Mouse (Mus musculus): ENCODE results near the gene Gm12830. TPM values are rescaled to one million over a fixed set of nuclear protein-coding genes. Genes with fewer than 3 reads are reported as not detected.
A peak's percentile ranks its signal among the peaks of the same experiment; 100 is the strongest.

Gene Gm12830
- not detected for total RNA-seq (2021)

- peak; percentile 26 to 34 for DNase-seq (ENCODE audit: low spot score in 2 of 2)
- intact Hi-C loops (cut with DNase I): no loop called here
These were observed at the start of gene Gm12830 for GRCm38 (mm10) chr4:114821567-114822192. Gm12830 (plus strand) TSS chr4:114821722.

GRCm38 (mm10) chr4:114773316-114773715 lies 48.2 kb upstream of the Gm12830 start:
- DNase-seq (ENCODE audit: low spot score in 2 of 2): no peak
- intact Hi-C loops (cut with DNase I): no loop called here

DNA sequence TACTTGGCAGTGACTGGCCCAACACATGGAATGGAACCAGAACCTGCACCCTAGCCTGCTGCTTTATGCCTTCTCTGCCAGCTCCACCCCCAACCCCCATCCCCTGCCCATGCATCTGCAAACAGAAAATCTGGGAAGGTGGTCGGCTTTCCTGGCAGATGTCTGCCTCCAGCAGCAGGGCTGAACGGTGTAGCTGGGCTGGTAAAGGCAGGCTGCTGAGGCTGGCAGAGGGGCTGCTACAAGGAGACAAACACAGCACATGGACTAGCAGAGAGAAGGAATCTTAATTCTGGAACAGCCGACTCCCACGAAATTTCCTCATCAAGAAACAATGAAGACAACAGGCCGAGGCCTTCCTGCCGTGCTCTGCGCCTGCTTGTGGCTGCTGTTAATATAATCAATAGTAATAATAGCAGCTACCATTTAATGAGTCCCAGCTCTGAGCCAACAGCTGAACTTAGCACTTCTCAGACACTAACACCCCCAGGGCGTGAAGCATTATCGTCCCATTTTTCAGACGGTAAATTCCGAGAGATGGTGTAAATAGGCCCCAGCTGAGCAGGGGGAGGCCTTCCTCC lies 43.8 kb upstream of the Gm12830 start:
- intact Hi-C loops (cut with DNase I): no loop called here

DNA sequence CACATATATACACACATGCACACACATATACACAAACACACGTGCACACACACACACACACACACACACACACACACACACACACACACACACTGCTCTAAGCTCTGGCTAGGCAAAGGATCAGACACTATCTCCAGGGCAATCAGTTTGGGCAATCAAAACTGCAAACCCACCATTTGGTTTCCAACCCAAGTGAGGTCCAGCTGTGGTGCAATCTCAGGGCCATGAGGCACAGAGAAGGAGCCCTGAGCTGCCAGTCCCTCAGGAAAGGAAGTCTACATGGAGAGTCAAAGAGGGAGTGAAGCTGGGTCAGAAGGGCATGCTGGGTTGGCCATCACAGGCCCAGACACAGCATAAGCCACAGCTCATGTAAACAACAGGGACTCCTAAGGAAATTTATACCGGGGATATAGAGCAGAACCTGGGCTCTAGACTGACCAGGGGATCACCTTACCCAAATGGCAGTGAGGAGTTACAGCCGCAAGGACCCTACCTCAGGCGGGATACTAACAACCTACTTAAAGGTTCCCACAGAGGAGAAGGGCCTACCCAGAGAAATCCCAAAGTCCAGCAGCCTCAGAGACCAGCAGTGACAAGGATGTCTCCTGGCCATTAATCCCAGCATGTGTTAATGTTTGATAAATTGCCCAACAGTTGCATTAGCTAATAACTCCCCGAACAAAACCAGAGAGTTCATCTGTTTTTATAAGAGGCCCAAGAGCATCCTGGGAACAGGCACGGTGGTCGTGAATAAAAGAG lies 42.6 kb upstream of the Gm12830 start:
- intact Hi-C loops (cut with DNase I): no loop called here
- no peak for DNase-seq (ENCODE audit: low spot score in 2 of 2)

More for the DNA sequence above, 43.8 kb upstream of the Gm12830 start:
- no peak for DNase-seq (ENCODE audit: low spot score in 2 of 2)

DNA sequence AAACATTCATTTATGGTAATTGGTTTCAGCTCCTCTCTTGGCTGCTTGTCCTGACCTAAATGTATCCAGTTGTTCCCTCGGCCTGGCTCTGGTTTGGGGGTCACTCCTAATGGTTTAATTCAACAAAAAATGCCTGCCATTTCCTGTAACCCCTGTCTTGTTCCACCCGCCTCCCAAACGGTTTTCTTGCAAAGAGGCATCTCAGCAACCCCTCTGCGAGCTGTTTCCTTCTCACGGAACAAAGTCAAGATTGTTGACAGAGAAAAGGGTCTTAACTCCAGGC lies 42.1 kb upstream of the Gm12830 start:
- intact Hi-C loops (cut with DNase I): no loop called here
- DNase-seq (ENCODE audit: low spot score in 2 of 2): no peak

- DNase-seq (ENCODE audit: low spot score in 2 of 2): no peak
- intact Hi-C loops (cut with DNase I): no loop called here
These were observed 41.6 kb upstream of the Gm12830 start for GRCm38 (mm10) chr4:114779758-114780546.

DNA sequence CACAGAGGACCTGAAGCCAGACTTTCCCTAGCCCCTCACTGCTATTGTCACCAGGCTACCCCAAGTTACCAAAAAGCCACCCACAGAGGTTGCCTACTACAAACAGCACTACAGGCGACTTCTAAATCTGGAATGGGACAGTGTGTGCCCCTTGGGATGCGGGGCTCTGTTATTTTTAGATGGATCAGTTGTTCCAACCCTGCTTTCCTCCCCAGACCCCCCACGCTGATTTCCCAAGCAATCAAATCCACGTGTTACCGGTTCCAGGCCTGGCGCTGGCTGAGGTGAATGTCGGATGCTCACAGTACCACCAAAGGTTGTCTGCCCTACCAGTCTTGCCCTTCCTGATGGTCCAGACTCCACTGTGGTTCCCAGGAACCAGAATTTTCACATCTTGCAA lies 38.7 kb upstream of the Gm12830 start:
- intact Hi-C loops (cut with DNase I): no loop called here
- no peak for DNase-seq (ENCODE audit: low spot score in 2 of 2)

DNA sequence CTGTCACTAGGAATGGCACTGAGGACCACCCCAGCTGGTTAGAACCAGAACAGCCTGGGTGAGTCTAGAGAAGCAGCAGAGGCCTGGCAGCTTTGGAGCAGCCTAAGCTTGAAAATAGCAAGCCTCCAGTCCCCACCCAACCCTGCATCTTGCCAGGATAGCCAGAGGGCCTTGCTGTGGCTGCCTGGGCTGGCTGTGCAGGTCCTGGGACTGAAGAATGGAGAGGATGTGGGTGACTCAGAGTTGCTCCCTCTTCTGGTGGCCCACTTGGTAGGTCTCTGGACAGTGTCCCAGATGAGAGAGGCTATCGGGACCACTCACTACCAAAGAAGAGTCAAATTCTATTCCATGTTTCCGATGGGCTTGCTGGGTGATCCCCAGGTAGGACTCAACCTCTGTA lies 36.8 kb upstream of the Gm12830 start:
- DNase-seq (ENCODE audit: low spot score in 2 of 2): no peak
- intact Hi-C loops (cut with DNase I): no loop called here

- intact Hi-C loops (cut with DNase I): no loop called here
- no peak for DNase-seq (ENCODE audit: low spot score in 2 of 2)
These were observed 32.7 kb upstream of the Gm12830 start for GRCm38 (mm10) chr4:114788856-114789255.

DNA sequence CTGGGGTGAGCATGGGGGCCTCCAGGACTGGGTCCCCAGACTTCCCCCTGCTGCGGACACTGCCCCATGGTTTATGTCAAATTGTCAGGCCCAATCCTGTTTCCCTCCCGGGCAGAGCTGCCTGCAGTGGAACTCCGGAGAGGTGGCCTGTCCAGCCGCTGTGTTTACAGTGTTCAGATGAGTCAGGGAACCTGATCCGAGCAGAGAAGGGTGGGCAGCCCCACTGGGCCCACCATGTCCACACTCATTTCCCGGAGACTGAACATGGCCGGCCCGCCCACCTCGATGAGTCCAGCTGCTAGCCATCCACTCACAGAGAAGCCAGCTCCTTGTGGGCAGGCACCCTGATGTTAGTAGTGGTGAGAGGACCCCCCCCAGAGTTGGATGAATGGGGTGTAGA lies 29.9 kb upstream of the Gm12830 start:
- intact Hi-C loops (cut with DNase I): no loop called here
- no peak for DNase-seq (ENCODE audit: low spot score in 2 of 2)

GRCm38 (mm10) chr4:114793836-114794235 lies 27.7 kb upstream of the Gm12830 start:
- DNase-seq (ENCODE audit: low spot score in 2 of 2): no peak
- intact Hi-C loops (cut with DNase I): no loop called here

DNA sequence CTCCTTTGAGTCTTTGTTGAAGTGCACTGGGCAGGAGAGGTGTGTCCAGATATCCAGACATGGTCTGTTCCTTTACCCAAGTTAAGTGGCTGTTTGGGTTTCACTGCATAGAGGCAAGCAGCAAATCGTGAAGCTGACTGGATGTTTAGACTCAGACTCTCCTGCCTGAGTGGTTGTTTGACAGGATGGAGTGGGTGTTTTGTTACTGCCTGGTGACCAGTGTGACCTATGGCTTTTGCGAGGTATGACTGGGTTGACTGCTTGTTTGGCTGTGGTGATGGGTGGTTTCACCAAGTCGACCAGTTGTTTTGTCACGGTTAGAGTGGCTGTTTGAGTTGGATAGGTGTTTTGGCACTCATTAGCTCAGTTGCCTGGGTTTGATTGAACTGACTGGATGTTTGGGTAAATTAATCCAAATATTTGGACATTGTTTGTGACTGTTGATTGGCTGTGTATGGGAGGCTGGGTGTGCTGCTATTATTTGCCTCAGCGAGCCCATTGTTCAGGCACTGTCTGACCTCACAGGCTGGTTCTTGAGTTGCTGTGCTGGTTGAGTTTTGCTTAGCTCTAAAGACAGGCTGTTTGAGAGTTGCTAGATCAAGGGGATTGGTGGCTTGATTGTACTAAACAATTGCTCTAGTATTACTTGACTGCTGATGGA lies 24.1 kb upstream of the Gm12830 start:
- intact Hi-C loops (cut with DNase I): loop anchor here (5.0 kb wide), 1 partner anchor 35 kb away; no protein-coding TSS in a partner anchor
- no peak for DNase-seq (ENCODE audit: low spot score in 2 of 2)

DNA sequence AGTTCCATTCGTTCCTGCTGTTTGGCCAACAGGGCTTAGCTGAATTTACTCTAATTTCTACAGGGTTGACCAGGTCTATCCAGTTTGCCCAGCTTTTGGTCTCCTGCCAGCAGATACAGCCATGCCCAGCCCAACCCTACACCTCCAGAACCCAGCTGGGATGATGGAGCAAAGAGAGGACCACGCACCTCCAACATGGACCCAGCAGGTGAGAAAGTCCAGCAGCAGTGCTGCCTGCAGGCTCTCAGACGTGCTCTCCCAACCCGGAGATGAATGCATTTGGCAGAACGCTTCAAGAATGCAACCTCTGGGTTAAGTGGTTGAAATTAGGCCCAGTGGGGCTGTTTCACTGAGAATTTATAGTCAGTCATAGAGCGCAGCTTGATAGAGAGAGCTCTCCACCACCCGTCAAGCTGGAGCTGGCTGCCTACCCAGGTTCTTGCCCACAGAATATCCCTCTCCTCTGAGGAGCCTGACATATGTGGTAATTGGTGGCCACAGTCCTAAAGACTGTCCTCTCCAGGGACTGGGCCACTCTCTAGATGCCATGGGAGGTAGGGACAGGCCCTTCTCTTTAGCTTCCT lies 23.4 kb upstream of the Gm12830 start:
- intact Hi-C loops (cut with DNase I): loop anchor here (5.0 kb wide), 1 partner anchor 34 kb away; no protein-coding TSS in a partner anchor
- no peak for DNase-seq (ENCODE audit: low spot score in 2 of 2)

GRCm38 (mm10) chr4:114804096-114804495 lies 17.4 kb upstream of the Gm12830 start:
- intact Hi-C loops (cut with DNase I): no loop called here
- no peak for DNase-seq (ENCODE audit: low spot score in 2 of 2)

DNA sequence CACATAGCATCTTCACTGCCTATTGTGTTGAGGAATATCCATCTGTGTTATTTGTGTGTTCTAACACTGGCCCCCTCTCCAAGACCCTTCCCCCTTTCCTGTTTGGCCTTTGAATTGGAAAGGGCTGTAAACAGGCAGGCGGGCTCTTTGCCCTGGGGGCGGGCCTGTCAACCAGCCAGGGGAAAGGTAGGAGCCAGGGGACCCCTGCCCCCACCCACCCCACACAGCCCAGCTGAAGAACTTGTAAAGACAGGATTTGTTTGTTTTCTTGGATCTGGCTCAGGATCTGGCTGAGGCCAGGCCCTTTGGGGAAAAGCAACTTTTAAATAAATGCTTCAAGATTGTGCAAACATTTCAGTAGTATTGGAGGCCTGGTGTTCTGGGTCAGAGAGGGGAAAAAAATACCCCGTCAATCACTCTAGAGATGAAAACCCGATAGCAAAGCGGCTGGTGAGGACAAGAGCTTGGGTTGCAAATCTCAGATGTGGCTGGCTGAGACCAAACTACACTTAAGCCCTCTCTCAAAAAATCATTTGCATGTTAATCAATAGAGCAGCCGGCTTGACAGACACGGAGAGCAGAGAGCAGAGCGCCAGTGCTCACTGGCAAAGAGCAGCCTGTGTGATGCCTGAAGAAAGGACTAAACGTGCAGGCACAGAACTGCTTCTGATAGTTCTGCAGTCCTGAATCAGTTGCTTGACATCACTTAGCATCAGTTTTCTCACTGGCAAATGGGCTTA lies 2.4 kb upstream of the Gm12830 start:
- no peak for DNase-seq (ENCODE audit: low spot score in 2 of 2)

DNA sequence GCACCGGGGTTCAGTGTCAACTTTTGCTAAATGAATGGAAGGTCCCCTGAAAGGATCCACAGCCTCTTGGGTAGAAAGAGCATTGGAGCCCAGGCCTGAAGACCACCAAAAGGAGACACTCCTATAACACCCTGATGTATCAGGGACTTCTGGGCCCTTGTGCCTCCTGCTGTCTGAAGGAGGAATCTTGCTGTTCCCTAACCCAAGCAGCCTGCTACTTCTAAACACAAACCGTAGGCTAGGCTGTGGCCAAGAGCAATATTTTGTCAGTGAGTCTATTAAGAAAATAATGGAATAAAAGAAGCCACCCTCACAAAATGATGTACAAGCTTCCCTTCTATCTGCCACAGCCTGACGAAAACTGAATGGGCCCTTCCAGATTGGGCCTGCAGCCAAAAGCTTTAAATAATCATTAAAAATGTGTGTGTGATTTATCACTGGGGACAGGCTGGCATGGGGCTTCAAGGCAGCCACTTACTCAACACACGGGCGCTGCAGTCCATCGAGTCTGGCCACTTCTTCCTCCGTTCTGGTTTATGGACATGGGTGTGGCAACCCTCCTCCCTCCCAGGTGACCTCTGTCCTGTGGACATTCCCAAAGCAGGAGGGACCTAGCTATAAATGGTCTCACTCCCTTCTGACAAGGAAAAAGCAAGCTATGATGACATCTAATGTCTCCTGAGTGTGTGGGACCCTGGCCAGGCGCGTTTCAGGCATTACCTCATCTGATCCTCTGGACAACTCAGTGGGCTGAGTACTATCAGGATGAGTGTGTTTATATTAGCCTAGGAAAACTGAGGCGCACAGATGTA lies 13.5 kb downstream of the Gm12830 start:
- no peak for DNase-seq (ENCODE audit: low spot score in 2 of 2)
- intact Hi-C loops (cut with DNase I): loop anchor here (5.0 kb wide), 1 partner anchor 38 kb away; no protein-coding TSS in a partner anchor

More for the DNA sequence above, 2.4 kb upstream of the Gm12830 start:
- intact Hi-C loops (cut with DNase I): no loop called here

GRCm38 (mm10) chr4:114841336-114841920 lies 19.9 kb downstream of the Gm12830 start:
- intact Hi-C loops (cut with DNase I): no loop called here
- no peak for DNase-seq (ENCODE audit: low spot score in 2 of 2)
